Mouse (Mus musculus) cortical plate, adult 2 months (tissue): ENCODE data around the gene Cd59b.
"Not testable (repeated sequence)": the region's sequence is repeated elsewhere in the genome, so short reads cannot be mapped to it uniquely, and the experiment has no call there.

Source experiments
- CTCF ChIP-seq: fragments of 200-500 bp; IDR thresholded peaks from 2 replicates; pipeline ENCODE4 v1.5.1; 2011; ENCODE audit warnings: mild to moderate bottlenecking, control low read depth, low read length; ENCODE audit not compliant: insufficient read depth; ENCODE audit errors: extremely low read depth
- POLR2A ChIP-seq: fragments of 200-500 bp; IDR thresholded peaks from 2 replicates; pipeline ENCODE4 v1.6.1; 2011; ENCODE audit warnings: mild to moderate bottlenecking, low read length, control low read depth; ENCODE audit not compliant: insufficient read depth; ENCODE audit errors: extremely low read depth

GRCm38 (mm10) chr2:104096796-104097195 lies 27.1 kb downstream of the Cd59b start:
- TF ChIP-seq POLR2A, CTCF: not testable (repeated sequence)
